Mouse (Mus musculus): Measurements from ENCODE around the gene Card9.

DNA sequence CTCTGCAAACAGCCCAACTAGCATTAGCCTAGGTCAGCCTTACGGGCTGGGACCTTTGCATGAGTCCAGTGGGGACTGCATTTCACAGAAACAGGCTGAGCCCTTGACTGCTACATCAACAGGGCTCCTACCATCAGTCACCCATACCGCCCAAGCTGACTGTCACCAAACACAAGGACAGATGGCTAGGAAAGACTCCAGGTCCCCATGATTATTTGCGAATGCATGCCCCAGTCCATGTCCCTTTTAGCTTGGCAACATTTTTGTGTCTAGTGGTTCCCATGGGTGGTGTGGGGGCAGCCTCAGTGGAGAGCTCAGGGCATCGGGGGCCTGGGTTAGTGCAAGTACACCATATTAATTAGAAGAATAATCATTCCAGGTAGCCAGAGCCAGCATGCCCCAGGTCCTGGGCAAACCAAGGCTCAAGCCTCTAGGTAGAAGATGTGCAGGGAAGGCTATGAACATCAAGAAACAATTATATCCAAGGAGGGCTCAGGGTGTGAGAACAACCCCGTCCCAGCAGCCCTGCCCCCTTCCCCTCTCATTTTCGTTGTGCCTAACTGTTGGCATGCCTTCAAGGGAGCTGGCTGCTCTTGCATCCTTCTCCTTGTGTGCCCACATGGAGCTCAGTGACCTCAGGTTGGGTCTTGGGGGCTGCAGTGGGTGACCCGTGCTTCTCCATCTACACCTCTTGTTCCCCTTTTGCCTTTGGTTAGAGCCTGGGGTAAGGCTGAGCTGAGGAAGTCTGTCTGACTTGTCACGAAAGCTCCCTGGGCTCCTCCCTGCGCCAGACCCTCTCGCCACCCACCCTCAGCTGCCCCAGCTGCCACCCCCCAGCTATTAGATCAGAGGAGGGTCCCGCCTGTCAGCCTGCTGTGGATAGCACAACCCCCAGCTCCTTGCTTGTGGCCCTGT, 7.4 kb downstream of the Card9 start:
- no peak for TF ChIP-seq CTCF (IDR thresholded peaks at IDR 0.05)
- no peak for TF ChIP-seq EP300 (IDR thresholded peaks at IDR 0.05)

Measured in lung, postnatal 0 days (tissue).